Mouse (Mus musculus) CH12.LX (cell line): ENCODE data around the gene Ddx59. TPM values are rescaled to one million over a fixed set of nuclear protein-coding genes. Genes with fewer than 3 reads are reported as not detected.

Source experiments
- DNase-seq: peaks from one replicate; pipeline ENCODE4 v3.0.0-alpha.2; 2013; ENCODE audit errors: extremely low read depth
- H3K27ac ChIP-seq: 2 replicates; pipeline ENCODE4 v1.5.1; 2012; ENCODE audit warnings: low read depth, mild to moderate bottlenecking, control low read depth, moderate library complexity; ENCODE audit not compliant: insufficient read depth
- H3K27me3 ChIP-seq: replicated peaks from 2 replicates; pipeline ENCODE3; 2012; ENCODE audit warnings: inconsistent platforms
- H3K36me3 ChIP-seq, 2 experiments: replicated peaks in 1 of 2; 2 replicates each; pipeline versions ENCODE3 to v1.6.1; 2012; ENCODE audit warnings: inconsistent platforms in 1 of 2, low read length in 1 of 2, mild to moderate bottlenecking in 1 of 2, mixed read lengths in 1 of 2, moderate library complexity in 1 of 2; ENCODE audit not compliant: control insufficient read depth in 1 of 2, insufficient read depth in 1 of 2
- H3K4me1 ChIP-seq, 2 experiments: 2 replicates each; pipeline ENCODE4 v1.6.1; 2012; ENCODE audit warnings: inconsistent platforms in 1 of 2, moderate library complexity in 1 of 2; ENCODE audit not compliant: insufficient read depth in 2 of 2, control insufficient read depth in 1 of 2
- H3K4me2 ChIP-seq: 2 replicates; pipeline ENCODE4 v1.6.1; 2012; ENCODE audit warnings: low read depth, mild to moderate bottlenecking, control low read depth; ENCODE audit not compliant: poor library complexity, insufficient read depth, severe bottlenecking
- H3K4me3 ChIP-seq, 3 experiments: fragments of 150-350 bp in 1 of 3; sonication (generic) in 1 of 3; replicated peaks in 1 of 3; 2 replicates each; pipeline versions ENCODE3 to v1.5.1; 2011 to 2012; ENCODE audit warnings: low read depth in 2 of 3, low read length in 2 of 3, mild to moderate bottlenecking in 2 of 3, moderate library complexity in 2 of 3, control low read depth in 1 of 3, improper control_type of control experiment in 1 of 3, inconsistent platforms in 1 of 3, mixed read lengths in 1 of 3; ENCODE audit not compliant: poor library complexity in 1 of 3
- H3K79me2 ChIP-seq: replicated peaks from 2 replicates; pipeline ENCODE4 v1.6.1; 2012; ENCODE audit warnings: mild to moderate bottlenecking, moderate library complexity; ENCODE audit not compliant: control insufficient read depth, poor library complexity, insufficient read depth, severe bottlenecking; ENCODE audit errors: extremely low read depth
- H3K9ac ChIP-seq: 2 replicates; pipeline ENCODE4 v1.6.1; 2012; ENCODE audit warnings: low read depth, mild to moderate bottlenecking, control low read depth, moderate library complexity; ENCODE audit not compliant: insufficient read depth
- H3K9me3 ChIP-seq: replicated peaks from 2 replicates; pipeline ENCODE3; 2012; ENCODE audit warnings: low read length, inconsistent platforms, mixed read lengths
- BHLHE40 ChIP-seq: IDR thresholded peaks from 2 replicates; pipeline ENCODE4 v1.6.1; 2011; ENCODE audit warnings: mild to moderate bottlenecking, low read depth, low read length, improper control_type of control experiment
- CHD1 ChIP-seq: IDR thresholded peaks from 2 replicates; pipeline ENCODE4 v1.6.1; 2012; ENCODE audit warnings: low read depth, low read length, improper control_type of control experiment, inconsistent platforms
- CTCF ChIP-seq, 2 experiments: IDR thresholded peaks in 1 of 2; conservative IDR thresholded peaks in 1 of 2; 2 replicates each; pipeline ENCODE4 v1.5.1; 2011 to 2012; ENCODE audit warnings: low read depth in 2 of 2, low read length in 2 of 2, improper control_type of control experiment in 1 of 2, inconsistent platforms in 1 of 2, mild to moderate bottlenecking in 1 of 2, moderate library complexity in 1 of 2
- E2F4 ChIP-seq: IDR thresholded peaks from 2 replicates; pipeline ENCODE4 v1.6.1; 2011; ENCODE audit warnings: low read depth, low read length, improper control_type of control experiment; ENCODE audit not compliant: insufficient replicate concordance
- ELF1 ChIP-seq: IDR thresholded peaks from 2 replicates; pipeline ENCODE4 v1.6.1; 2014; ENCODE audit warnings: low read depth, mild to moderate bottlenecking, inconsistent platforms, low read length, improper control_type of control experiment
- EP300 ChIP-seq: IDR thresholded peaks from 2 replicates; pipeline ENCODE4 v1.6.1; 2011; ENCODE audit warnings: low read length, improper control_type of control experiment
- ETS1 ChIP-seq: conservative IDR thresholded peaks from 2 replicates; pipeline ENCODE4 v1.6.1; 2012; ENCODE audit warnings: low read depth, mild to moderate bottlenecking, inconsistent platforms, low read length, improper control_type of control experiment, moderate library complexity
- GABPA ChIP-seq: IDR thresholded peaks from 2 replicates; pipeline ENCODE4 v1.6.1; 2012; ENCODE audit warnings: low read depth, low read length, improper control_type of control experiment, inconsistent platforms; ENCODE audit not compliant: insufficient replicate concordance
- HCFC1 ChIP-seq: IDR thresholded peaks from 2 replicates; pipeline ENCODE4 v1.6.1; 2012; ENCODE audit warnings: low read depth, mild to moderate bottlenecking, inconsistent platforms, low read length, improper control_type of control experiment
- JUN ChIP-seq: IDR thresholded peaks from 2 replicates; pipeline ENCODE4 v1.6.1; 2011; ENCODE audit warnings: low read depth, mild to moderate bottlenecking, low read length, improper control_type of control experiment, moderate library complexity; ENCODE audit not compliant: insufficient read depth
- KAT2A ChIP-seq: IDR thresholded peaks from 2 replicates; pipeline ENCODE4 v1.6.1; 2012; ENCODE audit warnings: low read length, improper control_type of control experiment, inconsistent platforms; ENCODE audit not compliant: insufficient replicate concordance
- MAFK ChIP-seq: IDR thresholded peaks from 2 replicates; pipeline ENCODE4 v1.6.1; 2011; ENCODE audit warnings: low read length, improper control_type of control experiment; ENCODE audit not compliant: insufficient replicate concordance
- MAX ChIP-seq: IDR thresholded peaks from 2 replicates; pipeline ENCODE4 v1.6.1; 2011; ENCODE audit warnings: low read length, improper control_type of control experiment
- MAZ ChIP-seq: IDR thresholded peaks from 2 replicates; pipeline ENCODE4 v1.6.1; 2012; ENCODE audit warnings: low read depth, mild to moderate bottlenecking, inconsistent platforms, low read length, improper control_type of control experiment, moderate library complexity
- MXI1 ChIP-seq: IDR thresholded peaks from 2 replicates; pipeline ENCODE4 v1.6.1; 2011; ENCODE audit warnings: mild to moderate bottlenecking, low read depth, low read length, improper control_type of control experiment
- MYC ChIP-seq: IDR thresholded peaks from 2 replicates; pipeline ENCODE4 v1.6.1; 2011; ENCODE audit warnings: low read depth, mild to moderate bottlenecking, improper control_type of control experiment, low read length
- NELFE ChIP-seq: IDR thresholded peaks from 2 replicates; pipeline ENCODE4 v1.6.1; 2011; ENCODE audit warnings: low read depth, low read length, improper control_type of control experiment
- POLR2A ChIP-seq: IDR thresholded peaks from 2 replicates; pipeline ENCODE4 v1.6.1; 2011; ENCODE audit warnings: low read depth, mild to moderate bottlenecking, improper control_type of control experiment, low read length
- POLR2AphosphoS2 ChIP-seq: IDR thresholded peaks from 2 replicates; pipeline ENCODE4 v1.6.1; 2011; ENCODE audit warnings: low read depth, low read length, improper control_type of control experiment
- RAD21 ChIP-seq: IDR thresholded peaks from 2 replicates; pipeline ENCODE4 v1.6.1; 2011; ENCODE audit warnings: low read depth, mild to moderate bottlenecking, low read length, improper control_type of control experiment, moderate library complexity
- RCOR1 ChIP-seq: conservative IDR thresholded peaks from 2 replicates; pipeline ENCODE4 v1.6.1; 2012; ENCODE audit warnings: low read depth, mild to moderate bottlenecking, inconsistent platforms, low read length, improper control_type of control experiment
- SIN3A ChIP-seq: IDR thresholded peaks from 2 replicates; pipeline ENCODE4 v1.6.1; 2012; ENCODE audit warnings: low read length, improper control_type of control experiment, inconsistent platforms
- UBTF ChIP-seq: IDR thresholded peaks from 2 replicates; pipeline ENCODE4 v1.6.1; 2012; ENCODE audit warnings: low read depth, mild to moderate bottlenecking, inconsistent platforms, low read length, improper control_type of control experiment, moderate library complexity
- ZMIZ1 ChIP-seq: IDR thresholded peaks from 2 replicates; pipeline ENCODE4 v1.6.1; 2012; ENCODE audit warnings: low read depth, mild to moderate bottlenecking, inconsistent platforms, low read length, improper control_type of control experiment
- ZNF384 ChIP-seq: IDR thresholded peaks from 2 replicates; pipeline ENCODE4 v1.6.1; 2012; ENCODE audit warnings: low read depth, low read length, improper control_type of control experiment, inconsistent platforms
- dilution Hi-C: fragments of 300-500 bp; cut with MboI; formaldehyde crosslinking; loops from 2 replicates; pipeline ENCODE4 v1.14.3; 2020; ENCODE audit warnings: low sequenced_read_pairs; ENCODE audit not compliant: extremely low pct_unique_long_range_greater_than_20kb, extremely low pct_ligation_motif_present
- in situ Hi-C: fragments of 300-500 bp; cut with MboI; formaldehyde crosslinking; loops from 3 replicates; pipeline ENCODE4 v1.14.3; 2019; ENCODE audit warnings: low sequenced_read_pairs, low pct_ligation_motif_present, low pct_unique_long_range_greater_than_20kb, mixed read lengths
- polyA plus RNA-seq: library from polyadenylated mRNA; unstranded; fragments of >175 nt; gene quantifications from 2 replicates; pipeline ENCODE4 v1.2.1, GENCODE M21; 2012; ENCODE audit warnings: low read depth; ENCODE audit not compliant: insufficient read length
- total RNA-seq, 2 experiments: library from RNA; depleted of rRNA; stranded (reverse); fragments of 300-350 nt in 1 of 2; fragments of >200 nt in 1 of 2; gene quantifications; 2 replicates each; pipeline ENCODE4 v1.2.3; 2012 to 2014

Ddx59 gene
- total and polyA plus RNA-seq, 3 experiments, result 6.9 to 10.9 (median 9.0) TPM

DNA sequence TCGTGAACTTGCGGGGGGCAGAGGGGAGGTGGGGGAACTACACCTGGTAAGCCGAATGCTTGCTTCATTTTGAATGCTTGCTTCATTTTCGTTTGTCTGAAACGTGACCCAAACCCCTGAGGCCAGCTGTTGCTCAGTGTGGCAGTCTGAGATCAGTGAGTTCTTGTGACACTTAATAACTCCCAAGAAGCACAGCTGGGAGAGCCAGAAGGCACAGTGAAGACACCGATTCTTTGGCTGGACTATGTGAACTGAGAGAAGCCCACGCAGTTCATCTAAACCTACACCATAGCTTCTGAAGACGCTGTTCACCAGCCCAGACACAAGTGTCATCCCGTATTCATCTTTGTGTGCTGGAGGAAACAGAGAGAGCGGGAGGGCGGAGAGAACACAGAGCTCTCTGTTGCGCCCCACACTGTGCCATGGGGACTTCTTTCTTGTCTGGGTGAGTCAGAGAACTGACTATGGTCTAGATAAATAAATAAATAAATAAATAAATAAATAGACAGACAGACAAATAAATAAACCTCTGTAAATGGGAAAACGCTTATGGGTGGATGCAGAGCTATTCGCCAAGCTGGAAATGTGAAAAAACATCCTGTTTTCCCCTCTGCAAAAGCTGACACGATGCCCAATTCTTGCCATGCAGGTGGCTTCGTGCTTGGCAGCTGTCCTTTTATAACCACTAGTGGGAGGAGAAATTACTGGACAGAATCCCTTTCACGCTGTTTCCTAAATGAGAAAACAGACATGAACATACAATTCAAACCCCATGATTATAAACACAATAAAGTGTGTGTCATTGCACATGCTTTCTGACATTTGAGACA lies 40.9 kb downstream of the Ddx59 start:
- dilution Hi-C loops, result no loop called here
- Histone ChIP-seq H3K27me3 (peaks cover 2% of the 10 kb centered on the region), H3K36me3 (no peaks in the 10 kb centered on the region), H3K9me3 (peaks cover 4% of the 10 kb centered on the region), H3K9ac (no peak overlapping the region), H3K4me1 (no peaks in the 10 kb centered on the region; a peak in 1 of 4 replicates), H3K4me3 (no peak overlapping the region), H3K27ac (no peak overlapping the region), H3K79me2 (no peaks in the 10 kb centered on the region), H3K4me2 (no peak overlapping the region)
- in situ Hi-C loops, result loop anchor here (5.0 kb wide), 1 partner anchor 154 kb away; no protein-coding TSS in a partner anchor
- TF ChIP-seq MAZ (no peak), ZNF384 (no peak), E2F4 (no peak), MAX (no peak), CTCF (conservative IDR thresholded peaks at IDR 0.05 in 1 of 2, IDR thresholded peaks at IDR 0.05 in 1 of 2; ENCODE audit: low read depth in 2 of 2, low read length in 2 of 2) (no peak), JUN (no peak), UBTF (no peak), ZMIZ1 (no peak), NELFE (no peak), ELF1 (no peak), GABPA (no peak)
- DNase-seq, result no peak

DNA sequence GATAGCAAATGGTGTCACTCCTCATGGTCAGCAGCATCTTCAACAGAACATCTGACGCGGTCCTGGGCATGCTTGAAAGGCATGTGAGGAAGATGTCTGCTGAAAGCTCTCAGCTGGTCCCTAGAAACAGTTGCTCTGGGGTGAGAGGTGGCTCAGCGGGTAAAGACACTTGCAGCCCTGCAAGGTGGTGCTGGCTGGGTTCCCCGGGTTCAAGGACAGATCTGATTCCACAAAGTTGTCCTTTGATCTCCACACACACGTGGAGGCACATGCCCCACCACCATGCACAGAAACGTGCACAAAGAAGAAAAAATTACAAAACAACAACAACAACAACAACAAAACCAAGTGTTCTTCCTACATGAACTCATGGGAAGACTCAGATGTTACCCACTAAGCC lies 41.7 kb downstream of the Ddx59 start:
- Histone ChIP-seq H3K36me3 (no peaks in the 10 kb centered on the region), H3K4me1 (no peaks in the 10 kb centered on the region; a peak in 1 of 4 replicates), H3K79me2 (no peaks in the 10 kb centered on the region), H3K4me2 (no peak overlapping the region), H3K27ac (no peak overlapping the region), H3K27me3 (peaks cover 2% of the 10 kb centered on the region), H3K9me3 (peaks cover 4% of the 10 kb centered on the region), H3K9ac (no peak overlapping the region), H3K4me3 (no peak overlapping the region)
- dilution Hi-C loops, result no loop called here
- DNase-seq, result no peak
- TF ChIP-seq POLR2AphosphoS2 (no peak), MAFK (no peak), NELFE (no peak), KAT2A (no peak), ZNF384 (no peak), EP300 (no peak), CHD1 (no peak), ETS1 (no peak), RCOR1 (no peak), BHLHE40 (no peak), MXI1 (no peak), RAD21 (no peak), HCFC1 (no peak), POLR2A (no peak), MAX (no peak), SIN3A (no peak), MYC (no peak)
- in situ Hi-C loops, result loop anchor here (5.0 kb wide), 1 partner anchor 154 kb away; no protein-coding TSS in a partner anchor
